Mouse (Mus musculus): ENCODE results near the gene Prkce. TPM values are rescaled to one million over a fixed set of nuclear protein-coding genes. Genes with fewer than 3 reads are reported as not detected.

Gene Prkce
- polyA plus RNA-seq, 1 experiment from 2014 or later, result 1.1 TPM

GRCm38 (mm10) chr17:86453673-86454350 is 286.2 kb downstream of the Prkce start:
- Histone ChIP-seq H3K36me3 (ENCODE audit: inconsistent target) (no peaks in the 10 kb centered on the region), H3K27ac (no peak overlapping the region), H3K79me2 (ENCODE audit: inconsistent target) (no peaks in the 10 kb centered on the region), H3K4me3 (ENCODE audit: inconsistent target) (no peak overlapping the region)
- WGBS (ENCODE audit: missing documents), result 96% methylated on average over 14 of the region's 14 CpGs

GRCm38 (mm10) chr17:86454351-86454706 is 286.7 kb downstream of the Prkce start:
- no peaks in the 10 kb centered on the region for H3K36me3 ChIP-seq (ENCODE audit: inconsistent target)
- H3K27ac ChIP-seq, result no peak overlapping the region
- WGBS (ENCODE audit: missing documents), result 91% methylated on average over 3 of the region's 3 CpGs
- H3K4me3 ChIP-seq (ENCODE audit: inconsistent target), result no peak overlapping the region
- no peaks in the 10 kb centered on the region for H3K79me2 ChIP-seq (ENCODE audit: inconsistent target)

GRCm38 (mm10) chr17:86456512-86456911 is 288.9 kb downstream of the Prkce start:
- WGBS (ENCODE audit: missing documents), result 95% methylated on average over 6 of the region's 6 CpGs
- Histone ChIP-seq H3K27ac (no peak overlapping the region), H3K79me2 (ENCODE audit: inconsistent target) (no peaks in the 10 kb centered on the region), H3K36me3 (ENCODE audit: inconsistent target) (no peaks in the 10 kb centered on the region), H3K4me3 (ENCODE audit: inconsistent target) (no peak overlapping the region)

- no peak overlapping the region for H3K27ac ChIP-seq
- H3K4me3 ChIP-seq (ENCODE audit: inconsistent target), result no peak overlapping the region
- no peaks in the 10 kb centered on the region for H3K36me3 ChIP-seq (ENCODE audit: inconsistent target)
- WGBS (ENCODE audit: missing documents), result 94% methylated on average over 11 of the region's 11 CpGs
- H3K79me2 ChIP-seq (ENCODE audit: inconsistent target), result no peaks in the 10 kb centered on the region
Measured at GRCm38 (mm10) chr17:86458302-86458980, 290.9 kb downstream of the Prkce start.

GRCm38 (mm10) chr17:86460645-86461430 is 293.3 kb downstream of the Prkce start:
- H3K27ac ChIP-seq, result no peak overlapping the region
- no peaks in the 10 kb centered on the region for H3K79me2 ChIP-seq (ENCODE audit: inconsistent target)
- WGBS (ENCODE audit: missing documents), result 89% methylated on average over 17 of the region's 17 CpGs
- no peak overlapping the region for H3K4me3 ChIP-seq (ENCODE audit: inconsistent target)
- H3K36me3 ChIP-seq (ENCODE audit: inconsistent target), result no peaks in the 10 kb centered on the region

GRCm38 (mm10) chr17:86463369-86463768 is 295.8 kb downstream of the Prkce start:
- no peak overlapping the region for H3K27ac ChIP-seq

GRCm38 (mm10) chr17:86464197-86464596 is 296.6 kb downstream of the Prkce start:
- no peaks in the 10 kb centered on the region for H3K36me3 ChIP-seq (ENCODE audit: inconsistent target)
- H3K4me3 ChIP-seq (ENCODE audit: inconsistent target), result no peak overlapping the region
- 88% methylated on average over 6 of the region's 8 CpGs for WGBS (ENCODE audit: missing documents)
- H3K79me2 ChIP-seq (ENCODE audit: inconsistent target), result no peaks in the 10 kb centered on the region
- no peak overlapping the region for H3K27ac ChIP-seq

More at GRCm38 (mm10) chr17:86463369-86463768, 295.8 kb downstream of the Prkce start:
- Histone ChIP-seq H3K79me2 (ENCODE audit: inconsistent target) (no peaks in the 10 kb centered on the region), H3K4me3 (ENCODE audit: inconsistent target) (no peak overlapping the region), H3K36me3 (ENCODE audit: inconsistent target) (no peaks in the 10 kb centered on the region)
- 90% methylated on average over 3 of the region's 3 CpGs for WGBS (ENCODE audit: missing documents)

GRCm38 (mm10) chr17:86464689-86465363 is 297.2 kb downstream of the Prkce start:
- H3K4me3 ChIP-seq (ENCODE audit: inconsistent target), result no peak overlapping the region
- H3K27ac ChIP-seq, result no peak overlapping the region
- H3K79me2 ChIP-seq (ENCODE audit: inconsistent target), result no peaks in the 10 kb centered on the region
- no peaks in the 10 kb centered on the region for H3K36me3 ChIP-seq (ENCODE audit: inconsistent target)
- WGBS (ENCODE audit: missing documents), result 94% methylated on average over 14 of the region's 16 CpGs

- WGBS (ENCODE audit: missing documents), result 94% methylated on average over 13 of the region's 13 CpGs
- no peak overlapping the region for H3K27ac ChIP-seq
- no peak overlapping the region for H3K4me3 ChIP-seq (ENCODE audit: inconsistent target)
- H3K36me3 ChIP-seq (ENCODE audit: inconsistent target), result no peaks in the 10 kb centered on the region
- no peaks in the 10 kb centered on the region for H3K79me2 ChIP-seq (ENCODE audit: inconsistent target)
Measured at GRCm38 (mm10) chr17:86465865-86466264, 298.3 kb downstream of the Prkce start.

- 89% methylated on average over 7 of the region's 7 CpGs for WGBS (ENCODE audit: missing documents)
- Histone ChIP-seq H3K27ac (no peak overlapping the region), H3K36me3 (ENCODE audit: inconsistent target) (no peaks in the 10 kb centered on the region), H3K79me2 (ENCODE audit: inconsistent target) (no peaks in the 10 kb centered on the region), H3K4me3 (ENCODE audit: inconsistent target) (no peak overlapping the region)
Measured at GRCm38 (mm10) chr17:86466412-86466811, 298.8 kb downstream of the Prkce start.

- H3K27ac ChIP-seq, result no peak overlapping the region
- 76% methylated on average over 7 of the region's 7 CpGs for whole genome bisulfite sequencing (ENCODE audit: missing documents)
- H3K4me3 ChIP-seq (ENCODE audit: inconsistent target), result no peak overlapping the region
- no peaks in the 10 kb centered on the region for H3K36me3 ChIP-seq (ENCODE audit: inconsistent target)
- H3K79me2 ChIP-seq (ENCODE audit: inconsistent target), result no peaks in the 10 kb centered on the region
Measured at GRCm38 (mm10) chr17:86466871-86467270, 299.3 kb downstream of the Prkce start.

- 81% methylated on average over 10 of the region's 10 CpGs for WGBS (ENCODE audit: missing documents)
- no peaks in the 10 kb centered on the region for H3K36me3 ChIP-seq (ENCODE audit: inconsistent target)
- no peak overlapping the region for H3K27ac ChIP-seq
- H3K79me2 ChIP-seq (ENCODE audit: inconsistent target), result no peaks in the 10 kb centered on the region
- H3K4me3 ChIP-seq (ENCODE audit: inconsistent target), result no peak overlapping the region
Measured at GRCm38 (mm10) chr17:86467291-86467898, 299.8 kb downstream of the Prkce start.

- H3K27ac ChIP-seq, result no peak overlapping the region
- no peak overlapping the region for H3K4me3 ChIP-seq (ENCODE audit: inconsistent target)
- no peaks in the 10 kb centered on the region for H3K36me3 ChIP-seq (ENCODE audit: inconsistent target)
- no peaks in the 10 kb centered on the region for H3K79me2 ChIP-seq (ENCODE audit: inconsistent target)
- 97% methylated on average over 5 of the region's 5 CpGs for WGBS (ENCODE audit: missing documents)
Measured at GRCm38 (mm10) chr17:86467967-86468366, 300.4 kb downstream of the Prkce start.

- H3K36me3 ChIP-seq (ENCODE audit: inconsistent target), result no peaks in the 10 kb centered on the region
- H3K4me3 ChIP-seq (ENCODE audit: inconsistent target), result no peak overlapping the region
- WGBS (ENCODE audit: missing documents), result 96% methylated on average over 5 of the region's 5 CpGs
- H3K27ac ChIP-seq, result no peak overlapping the region
- no peaks in the 10 kb centered on the region for H3K79me2 ChIP-seq (ENCODE audit: inconsistent target)
Measured at GRCm38 (mm10) chr17:86470160-86470559, 302.6 kb downstream of the Prkce start.
